Mouse (Mus musculus) bone marrow, adult 2 months (tissue): ENCODE data around the gene Glra1. TPM values are rescaled to one million over a fixed set of nuclear protein-coding genes. Genes with fewer than 3 reads are reported as not detected.

Experiments
- H3K27ac ChIP-seq: fragments of 200-500 bp; 2 replicates; pipeline ENCODE4 v1.5.1; 2012; ENCODE audit warnings: low read depth, mild to moderate bottlenecking, control low read depth, inconsistent platforms, low read length; ENCODE audit not compliant: control insufficient read depth, poor library complexity, insufficient read depth
- H3K4me1 ChIP-seq: fragments of 200-500 bp; 2 replicates; pipeline ENCODE4 v1.6.1; 2011; ENCODE audit warnings: low read length; ENCODE audit not compliant: control insufficient read depth, insufficient read depth
- H3K4me3 ChIP-seq: fragments of 200-500 bp; replicated peaks from 2 replicates; pipeline ENCODE3; 2011; ENCODE audit warnings: mild to moderate bottlenecking, low read depth, low read length, control low read depth; ENCODE audit not compliant: control insufficient read depth
- CTCF ChIP-seq: fragments of 200-500 bp; IDR thresholded peaks from 2 replicates; pipeline ENCODE4 v1.5.1; 2011; ENCODE audit warnings: low read length, control low read depth; ENCODE audit not compliant: control insufficient read depth, insufficient read depth
- POLR2A ChIP-seq: fragments of 200-500 bp; IDR thresholded peaks from 2 replicates; pipeline ENCODE4 v1.6.1; 2011; ENCODE audit warnings: low read depth, mild to moderate bottlenecking, control low read depth, low read length, borderline replicate concordance; ENCODE audit not compliant: control insufficient read depth
- WGBS: fragments of 180-500 bp; shearing (Covaris S2); methylation state at CpG from one replicate; pipeline ENCODE4 v1.1.7; 2018; 5-methylcytosine and 5-hydroxymethylcytosine counted together
- polyA plus RNA-seq: library from polyadenylated mRNA; stranded (reverse); fragments of >200 nt; gene quantifications from 2 replicates; pipeline ENCODE4 v1.2.4, GENCODE M21; 2011; ENCODE audit warnings: low replicate concordance; ENCODE audit not compliant: missing spikeins, insufficient read depth, insufficient read length

Gene Glra1
- polyA plus RNA-seq, 1 experiment: not detected

DNA sequence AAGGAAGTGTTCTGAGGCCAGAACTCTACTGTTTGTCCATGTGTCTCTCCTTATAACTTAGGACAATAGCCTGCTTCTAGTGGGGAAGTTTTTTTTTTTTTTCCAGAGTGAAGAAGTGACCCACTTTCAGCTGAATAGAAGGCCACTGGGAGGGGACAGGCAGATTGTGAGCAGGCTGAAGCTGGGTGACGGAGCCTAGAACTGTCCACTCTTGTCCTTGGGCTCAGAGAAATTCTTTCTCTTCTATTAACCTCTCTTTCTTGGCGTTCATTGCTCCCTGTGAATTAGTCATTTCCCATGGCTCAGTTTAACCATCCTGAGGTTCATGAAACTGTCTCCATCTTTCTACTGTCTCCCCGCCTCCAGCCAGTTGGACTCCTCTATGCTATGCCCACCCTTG is 13.6 kb downstream of the Glra1 start:
- Histone ChIP-seq H3K27ac (no peak overlapping the region), H3K4me3 (no peak overlapping the region), H3K4me1 (no peaks in the 10 kb centered on the region)
- no peak for TF ChIP-seq POLR2A
- no peak for TF ChIP-seq CTCF
- WGBS: 69% methylated on average over 3 of the region's 3 CpGs

DNA sequence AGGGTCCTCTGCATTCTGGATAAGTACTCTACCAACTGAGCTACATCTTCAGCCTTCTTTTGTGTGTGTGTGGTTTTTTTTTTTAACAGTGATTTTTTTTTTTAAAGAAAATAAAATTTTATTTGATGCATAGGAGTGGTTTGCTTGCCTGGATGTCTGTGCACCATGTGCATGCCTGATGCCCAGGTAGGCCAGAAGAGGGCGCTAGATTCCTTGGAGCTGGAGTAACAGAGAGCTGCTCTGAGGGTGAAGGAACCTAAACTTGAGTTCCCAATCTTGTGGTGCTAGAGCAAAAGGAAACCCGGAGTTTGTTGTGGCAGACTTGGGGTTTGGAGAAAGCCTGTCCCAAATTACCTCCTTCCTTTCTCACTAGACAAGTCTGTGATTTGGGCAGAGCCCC is 16.8 kb downstream of the Glra1 start:
- TF ChIP-seq POLR2A (no peak), CTCF (no peak)
- H3K4me1 ChIP-seq: no peaks in the 10 kb centered on the region
- 47% methylated on average over 2 of the region's 2 CpGs for WGBS
- no peak overlapping the region for H3K4me3 ChIP-seq
- H3K27ac ChIP-seq: no peak overlapping the region

DNA sequence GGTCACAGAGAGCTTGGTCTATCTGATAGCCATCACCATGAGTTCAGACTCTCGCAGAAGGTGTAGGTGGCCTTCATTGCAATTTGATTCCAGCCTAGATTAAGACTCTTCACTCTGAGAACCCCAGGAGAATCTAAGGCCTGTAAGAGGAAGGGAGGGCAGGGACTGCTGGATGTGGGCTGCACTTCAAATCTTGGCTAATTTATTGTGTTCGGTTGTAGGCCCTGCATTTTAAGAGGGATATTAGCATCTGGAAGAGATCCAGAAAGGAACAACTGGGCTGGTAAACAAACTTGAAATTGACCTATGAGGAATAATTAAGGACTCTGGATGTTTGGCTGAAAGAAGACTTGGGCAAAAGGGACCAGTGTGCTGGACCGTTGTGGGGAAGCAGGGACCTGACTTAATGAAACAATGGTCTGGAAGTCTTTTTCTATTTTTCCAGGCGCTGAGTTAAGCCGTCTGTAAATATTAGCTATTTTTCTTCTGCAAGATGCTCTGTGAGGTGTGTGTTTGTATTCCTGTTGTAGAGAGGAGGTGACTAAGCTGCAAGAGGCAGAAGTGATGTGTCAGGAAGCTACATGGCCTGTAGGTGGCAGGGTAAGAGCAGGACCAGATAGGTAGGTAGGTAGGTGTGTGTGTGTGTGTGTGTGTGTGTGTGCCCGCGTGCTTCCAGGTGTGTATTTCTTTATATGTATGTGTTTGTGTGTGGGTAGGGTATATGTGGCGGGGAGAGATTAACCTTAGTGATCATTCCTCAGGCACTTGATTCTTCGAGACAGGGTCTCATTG is 18.4 kb downstream of the Glra1 start:
- Histone ChIP-seq H3K27ac (no peak overlapping the region), H3K4me1 (no peaks in the 10 kb centered on the region), H3K4me3 (no peak overlapping the region)
- WGBS: 82% methylated on average over 9 of the region's 9 CpGs
- TF ChIP-seq CTCF: no peak
- no peak for TF ChIP-seq POLR2A

DNA sequence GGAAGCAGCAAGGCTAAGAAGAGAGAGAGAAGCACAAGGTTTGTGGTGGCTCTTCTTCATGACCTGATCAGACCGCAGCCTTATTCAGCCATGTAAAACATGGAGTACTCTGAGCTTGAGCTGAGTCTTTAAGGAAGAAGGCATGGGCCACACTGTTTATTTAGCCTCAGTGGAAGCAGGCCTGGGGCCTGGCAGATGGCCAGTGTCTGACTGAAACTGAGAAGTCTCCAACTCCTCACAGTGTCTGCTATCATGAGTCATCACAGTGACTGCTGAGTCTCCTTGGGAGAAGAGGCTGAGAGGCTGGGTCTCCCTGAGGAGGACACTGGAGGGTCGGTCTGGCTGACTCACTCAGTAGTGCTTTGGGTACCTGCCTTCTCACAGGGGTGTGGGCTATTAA is 33.6 kb downstream of the Glra1 start:
- Histone ChIP-seq H3K4me3 (no peak overlapping the region), H3K4me1 (no peaks in the 10 kb centered on the region), H3K27ac (no peak overlapping the region)
- TF ChIP-seq POLR2A (no peak), CTCF (no peak)
- 72% methylated on average over 2 of the region's 2 CpGs for WGBS

DNA sequence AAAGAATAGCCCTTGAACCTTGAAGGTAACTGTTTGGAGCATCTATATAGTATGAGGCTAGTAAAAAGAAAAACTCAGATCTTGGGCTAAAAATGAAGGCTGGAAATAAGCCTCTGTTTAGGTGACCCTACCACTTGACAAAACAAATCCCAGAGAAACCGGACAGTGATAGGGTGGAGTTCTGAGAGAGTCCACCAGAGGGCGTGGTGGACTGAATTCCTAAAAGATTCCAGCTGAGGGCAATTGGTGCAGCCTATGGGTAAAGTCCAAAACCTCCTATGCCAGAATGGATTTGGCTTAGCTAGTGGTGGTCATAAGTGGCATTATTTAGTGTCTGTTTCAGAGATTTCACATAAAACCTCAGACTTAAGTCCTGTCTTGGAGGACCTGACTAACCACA is 36.9 kb downstream of the Glra1 start:
- Histone ChIP-seq H3K27ac (no peak overlapping the region), H3K4me3 (no peak overlapping the region), H3K4me1 (no peaks in the 10 kb centered on the region)
- TF ChIP-seq CTCF (peak; percentile 21; the same call in 1 of the 2 replicates), POLR2A (no peak)
- WGBS: 29% methylated on average over 2 of the region's 2 CpGs

DNA sequence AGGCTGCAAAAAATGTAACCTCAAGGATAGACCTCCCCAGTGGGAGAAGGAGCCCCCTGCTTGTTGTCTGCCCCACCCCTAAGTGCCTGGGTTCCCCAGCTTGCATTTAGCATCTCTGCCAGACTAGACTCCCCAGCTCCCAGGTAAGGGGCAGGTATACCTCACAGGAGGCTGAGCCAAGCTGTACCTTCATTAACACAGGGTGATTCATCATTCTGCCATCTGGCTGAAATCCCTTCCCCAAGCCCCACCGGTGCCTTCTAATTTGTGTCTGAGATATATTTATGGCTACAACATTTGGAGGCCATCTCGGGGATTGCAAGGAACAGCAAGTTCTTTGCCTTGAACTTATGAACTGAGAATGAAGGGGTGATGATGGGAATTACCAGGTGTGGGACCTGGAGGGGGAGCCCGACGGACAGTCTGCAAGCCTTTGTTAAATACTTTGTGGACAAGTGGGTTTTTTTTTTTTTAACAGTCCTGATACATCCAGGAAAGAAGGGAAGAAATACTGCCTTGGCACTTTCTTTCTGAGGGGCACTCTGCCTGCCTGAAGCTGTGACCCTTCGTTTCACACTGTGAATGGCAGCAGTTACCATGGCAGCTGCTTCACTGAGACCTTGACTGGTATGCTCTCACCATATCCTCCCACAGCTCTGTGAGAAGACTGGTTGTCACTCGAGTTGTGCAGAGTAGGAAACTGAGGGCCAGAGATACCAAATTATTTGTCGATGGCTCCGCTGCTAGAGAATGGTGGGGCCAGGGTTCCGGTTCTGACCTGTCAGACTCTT is 41.5 kb downstream of the Glra1 start:
- Histone ChIP-seq H3K4me3 (no peak overlapping the region), H3K27ac (no peak overlapping the region), H3K4me1 (no peaks in the 10 kb centered on the region)
- 65% methylated on average over 9 of the region's 9 CpGs for WGBS
- no peak for TF ChIP-seq CTCF
- TF ChIP-seq POLR2A: no peak

DNA sequence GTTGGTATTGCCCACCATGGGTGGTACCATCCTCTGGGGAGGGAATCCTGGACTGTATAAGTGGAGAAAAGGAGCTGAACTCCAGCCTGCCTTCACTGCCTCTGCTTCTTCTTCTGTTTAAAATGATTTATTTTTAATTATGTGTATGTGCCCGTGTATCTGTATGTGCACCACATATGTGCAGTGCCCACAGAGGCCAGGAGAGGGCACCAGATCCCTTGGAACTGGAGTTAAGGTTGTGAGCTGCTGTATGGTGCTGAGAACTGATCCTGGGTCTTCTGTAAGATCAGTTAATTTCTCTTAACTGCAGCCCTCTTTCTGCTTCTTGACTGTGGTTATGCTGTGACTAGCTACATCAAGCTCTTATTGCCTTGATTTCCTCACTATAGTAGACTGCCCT is 62.3 kb downstream of the Glra1 start:
- TF ChIP-seq CTCF (no peak), POLR2A (no peak)

DNA sequence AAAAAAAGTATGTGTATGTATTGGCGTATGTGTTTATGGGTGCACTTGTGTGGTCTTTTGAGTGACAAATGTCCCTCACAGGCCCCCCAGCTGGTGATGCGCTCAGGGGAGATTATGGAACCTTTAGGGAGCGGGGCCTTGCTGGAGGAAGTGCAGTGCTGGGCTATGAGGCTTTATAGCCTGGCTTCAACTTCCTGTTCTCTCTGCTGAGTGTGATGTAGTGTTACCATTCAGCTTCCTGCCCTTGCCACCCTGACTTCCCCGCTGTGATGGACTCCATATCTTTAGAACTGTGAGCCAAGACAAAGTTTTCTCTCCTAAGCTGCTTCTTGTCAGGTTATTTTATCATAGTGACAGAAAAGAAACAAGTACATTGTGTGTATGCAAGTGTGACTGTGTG is 65.3 kb downstream of the Glra1 start:
- 44% methylated on average over 4 of the region's 4 CpGs for WGBS
- Histone ChIP-seq H3K27ac (no peak overlapping the region), H3K4me3 (no peak overlapping the region), H3K4me1 (no peaks in the 10 kb centered on the region)
- TF ChIP-seq CTCF: no peak

More for the DNA sequence above, 62.3 kb downstream of the Glra1 start:
- Histone ChIP-seq H3K4me3 (no peak overlapping the region), H3K27ac (no peak overlapping the region), H3K4me1 (no peaks in the 10 kb centered on the region)
- 82% methylated on average over 1 of the region's 1 CpGs for WGBS

DNA sequence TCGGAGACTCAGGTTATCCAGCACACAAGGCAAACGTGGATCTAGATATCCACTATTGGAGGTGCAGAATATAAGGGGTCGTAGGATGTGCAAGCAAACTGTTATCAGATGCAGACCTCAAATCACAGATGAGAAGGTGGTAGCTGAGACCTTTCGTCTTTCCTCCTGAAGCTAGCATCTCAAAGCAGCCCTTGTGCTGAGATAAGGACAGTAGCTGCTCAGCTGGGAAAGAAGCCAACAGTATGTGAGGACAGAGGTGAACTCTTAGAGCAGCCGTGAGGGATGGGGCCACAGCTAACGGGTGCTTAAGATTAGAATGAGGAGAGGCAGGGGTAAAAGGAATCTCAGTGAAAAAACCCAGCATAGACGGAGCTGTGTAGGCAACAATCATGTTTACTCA is 65.9 kb downstream of the Glra1 start:
- Histone ChIP-seq H3K4me1 (no peaks in the 10 kb centered on the region), H3K27ac (no peak overlapping the region), H3K4me3 (no peak overlapping the region)
- TF ChIP-seq CTCF (no peak), POLR2A (no peak)
- 66% methylated on average over 7 of the region's 7 CpGs for WGBS
